Mouse (Mus musculus): ENCODE measurements around the gene Rab3gap2.

GRCm38 (mm10) chr1:185287066-185287465 lies 83.1 kb downstream of the Rab3gap2 start:
- TF ChIP-seq POLR2A (IDR thresholded peaks at IDR 0.05; ENCODE audit: low read depth, low read length) (no peak), CTCF (IDR thresholded peaks at IDR 0.05; ENCODE audit: extremely low read depth, insufficient read length, insufficient replicate concordance, low read depth, low read length) (no peak)
